Mouse (Mus musculus) limb, embryonic 12.5 days (tissue): ENCODE results near the gene Kalrn. TPM values are rescaled to one million over a fixed set of nuclear protein-coding genes. Genes with fewer than 3 reads are reported as not detected.

Source experiments
- ATAC-seq: fragments of 200-750 bp; cut with Nextera tagmentation; 2 replicates; pipeline ENCODE4 v1.8.0; 2017; ENCODE audit warnings: low read depth, moderate TSS enrichment; ENCODE audit not compliant: insufficient number of reproducible peaks, insufficient read depth, low FRiP score, low TSS enrichment
- H3K27ac ChIP-seq: fragments of 300-500 bp; sonication (generic); 2 replicates; pipeline ENCODE4 v1.5.1; 2016; ENCODE audit warnings: mild to moderate bottlenecking, moderate library complexity
- H3K27me3 ChIP-seq: fragments of 300-500 bp; sonication (generic); 2 replicates; pipeline ENCODE4 v1.6.1; 2016; ENCODE audit warnings: mild to moderate bottlenecking, moderate library complexity
- H3K36me3 ChIP-seq: fragments of 300-500 bp; sonication (generic); 2 replicates; pipeline ENCODE4 v1.6.1; 2016; ENCODE audit warnings: mild to moderate bottlenecking, moderate library complexity
- H3K4me1 ChIP-seq: fragments of 300-500 bp; sonication (generic); replicated peaks from 2 replicates; pipeline ENCODE4 v1.6.1; 2016
- H3K4me2 ChIP-seq: fragments of 300-500 bp; sonication (generic); 2 replicates; pipeline ENCODE4 v1.6.1; 2016; ENCODE audit warnings: mild to moderate bottlenecking, moderate library complexity
- H3K4me3 ChIP-seq: fragments of 300-500 bp; sonication (generic); replicated peaks from 2 replicates; pipeline ENCODE4 v1.5.1; 2016; ENCODE audit warnings: mild to moderate bottlenecking
- H3K9ac ChIP-seq: fragments of 300-500 bp; sonication (generic); replicated peaks from 2 replicates; pipeline ENCODE4 v1.6.1; 2016; ENCODE audit warnings: mild to moderate bottlenecking, moderate library complexity
- H3K9me3 ChIP-seq: fragments of 300-500 bp; sonication (generic); 2 replicates; pipeline ENCODE4 v1.6.1; 2016; ENCODE audit warnings: mild to moderate bottlenecking, moderate library complexity
- WGBS: fragments of 180-500 bp; shearing (Covaris S2); methylation state at CpG from one replicate; pipeline ENCODE4 v1.1.7; 2016; 5-methylcytosine and 5-hydroxymethylcytosine counted together
- polyA plus RNA-seq: library from polyadenylated mRNA; unstranded; fragments of >200 nt; fragmentation: Nextera tagmentation; extraction: Ambion mirVana; gene quantifications from 2 replicates; pipeline ENCODE4 v1.2.1, GENCODE M21; 2016

Kalrn gene
- polyA plus RNA-seq, 1 experiment from 2014 or later, result 13.1 TPM

DNA sequence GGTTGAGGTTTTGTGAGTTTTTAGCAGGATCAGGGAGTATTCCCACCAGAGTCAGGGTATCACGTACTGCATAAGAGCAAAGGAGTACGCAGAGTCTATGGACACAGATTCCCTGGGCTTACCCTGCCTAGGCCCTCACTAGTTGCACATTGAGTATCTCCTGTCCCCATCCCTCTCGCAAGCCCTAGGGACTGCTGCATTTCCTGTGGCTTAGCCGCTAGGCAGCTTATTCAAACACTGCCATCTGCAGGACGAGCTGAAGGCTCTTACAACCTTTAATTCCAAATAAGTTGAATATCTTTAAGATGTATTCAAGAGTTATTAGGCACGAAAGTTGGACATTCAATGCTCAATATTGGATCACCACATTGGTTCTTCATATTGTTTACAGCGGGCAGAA is 283.7 kb downstream of the Kalrn start:
- Histone ChIP-seq H3K4me3 (no peak overlapping the region), H3K4me2 (no peak overlapping the region), H3K36me3 (peaks cover 14% of the 10 kb centered on the region), H3K9ac (no peak overlapping the region), H3K4me1 (no peaks in the 10 kb centered on the region), H3K27me3 (no peaks in the 10 kb centered on the region), H3K27ac (no peak overlapping the region), H3K9me3 (no peaks in the 10 kb centered on the region)
- ATAC-seq, result no peak
- WGBS, result 49% methylated on average over 7 of the region's 7 CpGs

DNA sequence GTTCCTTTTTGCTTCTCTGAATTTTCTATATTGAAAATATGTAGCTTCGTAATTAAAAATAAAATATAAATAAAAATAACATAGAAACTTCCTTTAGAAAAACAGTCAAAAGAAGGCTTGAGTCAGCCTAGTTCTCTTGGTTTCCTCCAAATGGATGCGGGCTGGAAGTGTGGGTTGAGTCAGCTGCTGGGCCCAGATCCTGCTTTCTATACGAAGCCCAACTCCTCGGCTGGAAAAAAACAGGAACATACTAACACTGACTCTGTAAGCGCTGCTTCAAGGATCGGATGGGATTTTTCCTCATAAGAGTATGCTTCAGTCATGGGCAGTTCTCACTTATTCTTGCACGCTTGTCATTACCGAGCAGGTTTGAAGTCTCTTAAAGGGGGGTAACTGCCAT is 291.3 kb downstream of the Kalrn start:
- no peak overlapping the region for H3K4me3 ChIP-seq
- WGBS, result 92% methylated on average over 8 of the region's 8 CpGs
- no peaks in the 10 kb centered on the region for H3K36me3 ChIP-seq
- H3K4me2 ChIP-seq, result no peak overlapping the region
- no peaks in the 10 kb centered on the region for H3K9me3 ChIP-seq
- no peaks in the 10 kb centered on the region for H3K27me3 ChIP-seq
- H3K4me1 ChIP-seq, result peaks cover 6% of the 10 kb centered on the region
- H3K9ac ChIP-seq, result no peak overlapping the region
- no peak overlapping the region for H3K27ac ChIP-seq
- no peak for ATAC-seq

DNA sequence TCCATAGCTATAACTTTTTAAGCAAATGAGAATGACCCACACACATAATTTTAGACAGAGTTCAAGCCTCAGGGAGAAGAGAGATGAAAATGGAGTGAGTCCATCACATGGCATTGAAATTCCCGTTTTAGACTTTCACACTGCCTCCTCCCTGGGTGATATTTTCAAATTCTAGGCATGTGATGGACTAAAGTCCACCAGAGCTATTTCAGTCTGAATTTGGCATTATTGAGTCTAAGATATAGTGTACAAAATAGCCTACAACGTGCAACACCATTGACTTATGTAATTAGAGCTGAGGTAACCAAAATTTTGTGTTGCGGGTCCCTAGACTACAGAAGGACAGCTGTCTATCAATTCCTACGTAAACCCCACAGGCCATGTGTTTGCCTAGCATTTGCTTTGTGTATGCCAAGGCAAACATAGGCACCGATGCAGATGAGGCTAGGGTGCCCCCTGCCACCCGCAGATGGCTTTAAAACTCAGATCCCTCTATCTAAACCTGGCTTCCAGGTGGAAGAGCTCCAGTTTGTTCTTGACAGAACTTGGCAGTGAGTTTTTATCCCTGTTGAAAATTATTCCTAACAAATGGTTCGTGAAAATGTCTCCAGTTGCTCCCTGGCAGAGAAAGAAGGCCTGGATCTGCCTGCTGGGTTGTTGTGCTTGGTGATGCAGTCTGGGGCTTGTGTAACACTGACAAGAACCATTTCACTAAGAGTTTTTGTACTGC is 293.5 kb downstream of the Kalrn start:
- Histone ChIP-seq H3K27ac (no peak overlapping the region), H3K4me2 (no peak overlapping the region), H3K27me3 (no peaks in the 10 kb centered on the region), H3K36me3 (no peaks in the 10 kb centered on the region), H3K4me3 (no peak overlapping the region), H3K9ac (no peak overlapping the region), H3K4me1 (peaks cover 6% of the 10 kb centered on the region), H3K9me3 (no peaks in the 10 kb centered on the region)
- ATAC-seq, result no peak
- WGBS, result 85% methylated on average over 7 of the region's 7 CpGs

DNA sequence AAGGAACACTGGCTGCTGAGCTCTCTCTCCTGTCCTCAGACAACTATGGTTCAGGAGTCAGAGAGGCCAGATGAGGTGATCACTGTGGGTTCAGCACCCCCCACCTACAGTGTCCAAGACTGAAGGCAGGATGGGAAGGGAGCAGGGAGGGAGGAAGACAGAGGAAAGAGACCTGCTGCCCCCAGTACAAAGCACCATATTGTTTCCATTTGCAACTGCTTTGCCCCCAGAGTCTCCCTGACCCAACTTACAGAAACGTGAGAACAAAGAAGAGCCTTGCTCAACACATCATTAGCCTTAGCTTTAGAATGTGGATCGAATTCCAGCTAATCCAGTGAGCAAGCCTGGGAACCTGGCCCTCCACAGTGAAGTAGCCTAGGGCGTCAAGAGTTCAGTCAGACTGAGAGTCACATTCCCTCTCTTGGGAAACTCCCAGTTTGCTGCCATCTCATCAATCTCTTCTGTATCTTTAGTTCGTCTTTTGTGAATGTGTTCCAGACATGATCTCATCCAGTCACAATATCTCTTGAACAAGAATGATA is 295.0 kb downstream of the Kalrn start:
- Histone ChIP-seq H3K36me3 (no peaks in the 10 kb centered on the region), H3K4me3 (no peak overlapping the region), H3K27me3 (no peaks in the 10 kb centered on the region), H3K9me3 (no peaks in the 10 kb centered on the region), H3K4me2 (no peak overlapping the region), H3K4me1 (peaks cover 6% of the 10 kb centered on the region), H3K27ac (no peak overlapping the region), H3K9ac (no peak overlapping the region)
- 45% methylated on average over 4 of the region's 4 CpGs for WGBS
- no peak for ATAC-seq

DNA sequence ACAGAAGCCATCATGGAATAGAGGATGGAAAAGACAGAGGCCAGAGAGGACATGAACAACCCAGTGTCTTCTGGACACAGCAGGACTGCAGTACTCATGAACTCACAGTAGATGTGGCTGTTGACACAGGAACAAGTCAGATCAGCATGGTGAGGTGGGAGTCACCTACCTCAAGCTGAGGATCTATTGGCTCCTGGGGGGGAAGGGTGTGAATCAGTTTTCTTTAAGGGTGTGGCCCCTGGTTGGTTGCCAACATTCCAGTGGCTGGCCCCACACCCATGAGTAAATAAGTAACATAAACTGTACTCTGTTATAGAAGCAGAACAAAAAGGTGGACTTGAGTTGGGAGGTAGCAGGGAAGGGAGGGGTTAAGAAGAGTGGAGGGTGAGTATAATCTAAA is 298.7 kb downstream of the Kalrn start:
- ATAC-seq, result no peak
- Histone ChIP-seq H3K9me3 (no peaks in the 10 kb centered on the region), H3K27ac (no peak overlapping the region), H3K9ac (no peak overlapping the region), H3K36me3 (no peaks in the 10 kb centered on the region), H3K4me1 (peaks cover 6% of the 10 kb centered on the region), H3K4me3 (no peak overlapping the region), H3K27me3 (no peaks in the 10 kb centered on the region), H3K4me2 (no peak overlapping the region)

DNA sequence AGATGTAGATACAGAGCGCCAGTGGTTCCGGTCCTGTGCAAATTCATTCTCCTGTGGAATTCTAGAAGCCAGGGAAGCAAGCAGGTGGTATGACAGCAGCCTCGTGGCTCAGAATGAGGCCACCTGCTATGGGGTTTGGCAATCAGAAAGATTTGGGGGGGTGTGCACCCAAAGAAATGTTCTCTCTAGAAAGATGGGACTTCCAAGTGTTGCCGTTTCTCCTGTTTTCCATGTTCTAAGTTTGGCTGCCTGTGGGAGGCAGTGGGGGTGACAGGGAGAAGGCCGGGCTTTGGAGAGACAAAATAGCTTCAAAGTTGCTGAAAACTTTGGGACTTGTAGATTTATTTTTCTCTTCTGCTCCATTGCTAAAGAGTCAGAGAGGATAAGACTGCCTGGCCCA is 301.9 kb downstream of the Kalrn start:
- no peak for ATAC-seq
- Histone ChIP-seq H3K27me3 (no peaks in the 10 kb centered on the region), H3K9me3 (no peaks in the 10 kb centered on the region), H3K4me2 (no peak overlapping the region), H3K36me3 (no peaks in the 10 kb centered on the region), H3K4me1 (no peaks in the 10 kb centered on the region), H3K4me3 (no peak overlapping the region), H3K27ac (no peak overlapping the region), H3K9ac (no peak overlapping the region)
- WGBS, result 91% methylated on average over 5 of the region's 5 CpGs

DNA sequence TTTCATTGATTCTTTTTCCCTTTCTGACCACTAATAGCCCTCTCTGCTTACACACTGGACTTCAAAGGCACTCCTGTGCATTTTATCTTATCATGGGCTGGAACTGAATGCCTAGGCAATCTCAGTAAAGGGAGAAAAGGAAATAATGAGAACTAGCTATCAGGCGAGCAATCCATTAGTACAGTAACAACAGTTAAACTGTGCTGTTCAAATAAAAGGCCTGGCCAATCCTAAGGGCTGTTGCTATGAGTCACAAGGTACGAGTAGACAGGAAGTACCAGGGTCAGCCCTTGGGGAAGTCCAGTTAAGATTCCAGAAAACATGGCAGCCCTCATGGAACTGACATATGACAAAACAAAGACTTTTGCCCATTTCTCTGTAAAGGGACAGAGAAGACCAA is 302.7 kb downstream of the Kalrn start:
- WGBS, result 72% methylated on average over 2 of the region's 2 CpGs
- H3K4me3 ChIP-seq, result no peak overlapping the region
- no peaks in the 10 kb centered on the region for H3K36me3 ChIP-seq
- H3K27ac ChIP-seq, result no peak overlapping the region
- no peak for ATAC-seq
- no peaks in the 10 kb centered on the region for H3K27me3 ChIP-seq
- H3K4me2 ChIP-seq, result no peak overlapping the region
- no peak overlapping the region for H3K9ac ChIP-seq
- H3K4me1 ChIP-seq, result no peaks in the 10 kb centered on the region
- no peaks in the 10 kb centered on the region for H3K9me3 ChIP-seq

DNA sequence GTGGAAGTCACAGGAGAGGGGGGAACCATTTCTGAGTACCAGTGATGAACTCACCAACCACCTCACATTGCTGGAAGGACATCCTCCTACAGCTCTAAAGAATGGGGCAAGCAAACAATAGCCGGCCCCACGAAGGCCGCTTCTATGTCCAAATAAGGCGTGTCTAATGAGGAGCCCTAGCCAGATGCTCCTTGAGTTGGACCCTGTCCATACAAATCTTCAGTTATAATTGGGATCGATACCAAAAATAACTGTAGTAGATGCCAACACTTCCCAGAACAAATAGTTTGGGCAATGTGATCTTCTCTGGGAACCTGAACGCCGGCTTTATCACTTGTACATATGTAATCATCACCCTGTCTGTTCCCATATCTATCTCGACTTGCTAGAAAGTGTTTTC is 303.7 kb downstream of the Kalrn start:
- WGBS, result 94% methylated on average over 8 of the region's 8 CpGs
- H3K27me3 ChIP-seq, result no peaks in the 10 kb centered on the region
- H3K36me3 ChIP-seq, result no peaks in the 10 kb centered on the region
- no peaks in the 10 kb centered on the region for H3K9me3 ChIP-seq
- H3K27ac ChIP-seq, result no peak overlapping the region
- no peak overlapping the region for H3K4me3 ChIP-seq
- no peak overlapping the region for H3K9ac ChIP-seq
- no peak overlapping the region for H3K4me2 ChIP-seq
- no peak for ATAC-seq
- no peaks in the 10 kb centered on the region for H3K4me1 ChIP-seq

DNA sequence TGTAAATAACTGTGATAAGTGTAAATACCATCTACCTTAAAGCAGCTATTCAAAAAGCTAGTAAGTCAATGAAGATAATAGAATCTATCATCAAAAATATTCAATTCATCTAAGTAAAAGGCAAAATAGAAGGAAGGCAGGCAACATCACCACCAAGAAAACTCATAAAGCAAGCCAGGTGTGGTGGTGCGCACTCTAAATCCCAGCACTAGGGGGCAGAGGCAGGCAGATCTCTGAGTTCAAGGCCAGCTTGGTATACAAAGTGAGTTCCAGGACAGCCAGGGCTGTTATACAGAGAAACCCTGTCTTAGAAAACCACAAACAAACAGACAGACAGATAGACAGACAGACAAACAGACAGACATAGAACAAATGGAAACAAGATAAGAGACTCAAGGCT is 305.6 kb downstream of the Kalrn start:
- 93% methylated on average over 1 of the region's 1 CpGs for WGBS
- Histone ChIP-seq H3K4me3 (no peak overlapping the region), H3K9ac (no peak overlapping the region), H3K4me1 (peaks cover 9% of the 10 kb centered on the region), H3K36me3 (no peaks in the 10 kb centered on the region), H3K9me3 (no peaks in the 10 kb centered on the region), H3K27ac (no peak overlapping the region), H3K4me2 (no peak overlapping the region), H3K27me3 (no peaks in the 10 kb centered on the region)
- no peak for ATAC-seq

DNA sequence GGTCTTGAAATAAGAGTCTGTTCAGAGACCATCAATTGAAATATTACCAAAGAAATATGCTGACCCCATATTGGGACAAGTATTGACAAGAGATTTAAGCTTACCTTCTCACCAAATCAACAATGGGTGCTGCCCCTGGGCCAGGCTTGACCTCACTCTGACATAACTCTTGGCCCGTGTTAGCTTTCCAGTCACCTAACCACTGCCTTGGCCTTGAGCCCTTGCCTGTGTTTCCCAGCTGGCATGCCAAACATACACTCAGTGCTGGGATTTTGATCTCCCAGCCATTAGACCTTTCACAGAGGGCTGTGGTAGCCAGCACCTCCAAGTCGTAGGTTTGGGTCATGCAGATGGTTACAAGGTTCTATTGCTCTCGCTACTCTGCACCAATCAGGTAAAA is 308.7 kb downstream of the Kalrn start:
- Histone ChIP-seq H3K9me3 (no peaks in the 10 kb centered on the region), H3K4me3 (no peak overlapping the region), H3K4me1 (peaks cover 9% of the 10 kb centered on the region), H3K27ac (no peak overlapping the region), H3K4me2 (no peak overlapping the region), H3K27me3 (no peaks in the 10 kb centered on the region), H3K9ac (no peak overlapping the region), H3K36me3 (no peaks in the 10 kb centered on the region)
- 88% methylated on average over 3 of the region's 3 CpGs for whole genome bisulfite sequencing
- ATAC-seq, result no peak

DNA sequence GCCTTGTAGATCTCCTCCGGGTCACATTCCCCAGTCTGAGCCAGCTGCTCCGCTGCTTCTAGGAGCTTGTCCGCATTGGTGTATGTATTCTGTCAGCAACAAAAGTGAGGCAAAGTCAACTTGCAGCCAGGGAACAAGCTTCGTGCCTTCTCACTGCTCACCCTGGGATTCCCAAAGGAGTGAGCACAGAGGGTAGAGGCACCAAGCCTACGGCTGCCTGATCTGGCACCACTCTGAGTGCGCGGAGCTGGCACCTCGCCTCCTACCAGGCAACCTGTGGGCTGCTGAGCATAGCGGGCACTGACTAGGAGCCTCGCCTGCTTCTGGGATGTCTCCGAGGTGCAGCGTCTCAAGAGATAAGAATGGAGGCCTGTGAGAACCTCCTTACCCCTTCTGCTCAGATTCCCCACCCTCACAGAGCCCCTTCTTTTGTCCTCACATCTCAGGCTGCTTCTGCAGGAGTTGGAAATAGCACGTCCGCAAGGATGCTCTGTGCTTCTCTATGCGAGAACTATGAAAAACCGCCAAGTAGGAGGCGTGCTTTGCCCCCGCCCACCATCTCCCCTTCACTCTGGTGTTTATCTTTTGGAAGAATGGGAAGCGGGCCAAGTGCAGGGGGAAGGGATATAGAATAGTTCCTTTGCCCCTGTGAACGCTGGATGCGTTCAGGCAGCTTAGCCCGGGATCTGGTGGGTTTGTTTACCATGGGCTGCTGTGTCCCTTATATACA is 310.4 kb downstream of the Kalrn start:
- H3K9ac ChIP-seq, result no peak overlapping the region
- H3K9me3 ChIP-seq, result no peaks in the 10 kb centered on the region
- ATAC-seq, result no peak
- 79% methylated on average over 22 of the region's 22 CpGs for WGBS
- H3K36me3 ChIP-seq, result no peaks in the 10 kb centered on the region
- H3K4me1 ChIP-seq, result peaks cover 9% of the 10 kb centered on the region
- no peak overlapping the region for H3K4me3 ChIP-seq
- no peak overlapping the region for H3K27ac ChIP-seq
- H3K27me3 ChIP-seq, result no peaks in the 10 kb centered on the region
- H3K4me2 ChIP-seq, result no peak overlapping the region
